Mouse (Mus musculus) embryo, embryonic 10.5 days (tissue): Measurements from ENCODE around the gene Scarf1.
"Not testable (repeated sequence)": the region's sequence is repeated elsewhere in the genome, so short reads cannot be mapped to it uniquely, and the experiment has no call there.

Experiments used
- DNase-seq: peaks from one replicate; pipeline ENCODE4 v3.0.0-alpha.2; 2015; ENCODE audit warnings: low spot score

The Scarf1 gene

GRCm38 (mm10) chr11:75538184-75538969 lies 25.0 kb downstream of the Scarf1 start:
- no peak for DNase-seq

DNA sequence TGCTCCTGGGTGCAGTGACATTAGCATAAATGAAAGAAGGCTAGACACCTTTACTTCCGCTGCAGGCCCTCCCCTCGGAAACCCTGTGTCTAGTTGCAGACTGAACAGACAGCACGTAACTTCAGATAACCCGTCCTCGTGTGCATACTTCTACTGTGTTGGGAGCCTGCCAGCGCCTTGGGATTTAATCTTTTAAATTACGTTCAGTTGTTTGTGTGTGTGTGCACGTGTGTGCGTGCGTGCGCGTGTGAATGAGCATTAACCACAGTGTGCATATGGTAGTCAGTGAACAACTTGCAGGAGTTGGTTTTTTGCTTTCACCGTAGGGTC lies 25.6 kb downstream of the Scarf1 start:
- DNase-seq = no peak

DNA sequence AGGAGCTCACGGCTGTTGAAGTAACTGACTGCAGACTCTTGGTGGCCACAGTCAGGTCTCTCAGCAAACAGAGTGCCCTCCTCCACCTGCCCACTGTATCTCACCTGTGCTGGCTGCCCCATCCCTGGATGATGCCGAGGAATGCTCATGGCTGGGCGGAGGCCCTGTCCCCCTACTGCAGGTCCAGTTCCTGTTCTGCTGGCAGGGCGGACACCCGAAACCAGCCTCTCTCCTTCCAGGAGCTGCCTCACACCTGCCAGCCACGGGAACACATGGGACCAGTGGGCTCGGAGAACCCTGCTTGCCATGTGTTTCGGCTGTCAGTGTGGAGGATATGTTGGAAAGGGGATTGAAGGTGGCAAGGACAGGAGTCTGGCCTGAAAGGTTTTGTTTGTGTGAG lies 26.9 kb downstream of the Scarf1 start:
- no peak for DNase-seq

GRCm38 (mm10) chr11:75540710-75541581 lies 27.6 kb downstream of the Scarf1 start:
- no peak for DNase-seq

DNA sequence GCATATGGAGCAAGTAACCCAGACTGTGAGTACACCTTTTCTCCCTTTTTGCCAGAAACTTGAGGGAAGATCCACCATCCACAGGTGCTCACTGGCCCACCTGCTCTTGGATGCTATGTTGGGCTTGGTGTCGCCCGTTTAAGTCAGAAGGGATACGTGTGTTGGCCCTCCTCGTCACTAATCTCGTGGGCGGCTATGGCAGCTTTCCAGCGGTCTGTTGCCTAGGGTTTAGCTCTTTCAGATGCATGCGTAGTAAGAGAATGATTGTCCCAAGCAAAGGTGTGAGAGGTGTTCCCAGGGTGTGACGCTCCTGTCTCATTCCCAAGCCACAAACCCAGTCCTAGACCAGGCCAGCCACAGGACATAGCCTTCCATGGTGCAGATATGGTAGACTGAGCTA lies 31.4 kb downstream of the Scarf1 start:
- no peak for DNase-seq

- DNase-seq = no peak
Observed at GRCm38 (mm10) chr11:75546057-75546456, 32.7 kb downstream of the Scarf1 start.

GRCm38 (mm10) chr11:75549658-75550111 lies 36.3 kb downstream of the Scarf1 start:
- DNase-seq = peak; percentile 36

DNA sequence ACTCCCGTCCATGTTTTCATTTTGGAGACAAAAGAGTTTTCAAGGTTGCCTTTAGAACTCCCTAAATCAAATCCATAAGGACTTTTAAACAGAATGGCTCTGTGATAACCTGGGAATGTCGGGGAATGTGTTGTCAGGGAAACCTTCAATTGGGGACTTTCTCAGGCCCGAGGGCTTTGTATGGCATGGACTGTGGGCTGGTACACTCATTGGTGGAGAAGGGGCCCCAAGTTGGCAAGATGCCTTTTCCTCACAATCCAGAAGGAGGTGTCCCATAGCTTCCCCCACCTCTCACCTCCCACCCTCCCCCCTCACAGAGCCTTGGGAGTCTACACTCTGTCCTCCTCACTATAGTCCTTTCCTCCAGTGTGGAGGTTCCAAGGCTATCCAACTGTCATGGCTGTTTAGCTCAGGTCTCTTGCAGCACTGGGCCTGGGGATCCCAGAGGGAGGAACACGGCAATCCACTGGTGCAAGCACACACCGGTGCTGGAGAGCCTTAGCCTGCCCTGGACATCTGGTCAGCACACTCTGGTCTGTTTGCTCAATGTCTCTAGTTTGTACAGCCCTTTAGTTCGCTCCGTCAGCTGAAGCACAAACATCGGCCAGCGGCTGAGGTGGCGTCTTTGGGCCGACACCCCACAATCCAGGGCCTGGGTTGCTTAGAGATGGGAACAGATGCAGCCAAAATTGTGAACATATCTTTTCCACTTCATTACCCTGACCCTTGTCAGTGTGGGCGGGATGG lies 37.0 kb downstream of the Scarf1 start:
- no peak for DNase-seq

GRCm38 (mm10) chr11:75551321-75551720 lies 38.0 kb downstream of the Scarf1 start:
- DNase-seq = no peak

DNA sequence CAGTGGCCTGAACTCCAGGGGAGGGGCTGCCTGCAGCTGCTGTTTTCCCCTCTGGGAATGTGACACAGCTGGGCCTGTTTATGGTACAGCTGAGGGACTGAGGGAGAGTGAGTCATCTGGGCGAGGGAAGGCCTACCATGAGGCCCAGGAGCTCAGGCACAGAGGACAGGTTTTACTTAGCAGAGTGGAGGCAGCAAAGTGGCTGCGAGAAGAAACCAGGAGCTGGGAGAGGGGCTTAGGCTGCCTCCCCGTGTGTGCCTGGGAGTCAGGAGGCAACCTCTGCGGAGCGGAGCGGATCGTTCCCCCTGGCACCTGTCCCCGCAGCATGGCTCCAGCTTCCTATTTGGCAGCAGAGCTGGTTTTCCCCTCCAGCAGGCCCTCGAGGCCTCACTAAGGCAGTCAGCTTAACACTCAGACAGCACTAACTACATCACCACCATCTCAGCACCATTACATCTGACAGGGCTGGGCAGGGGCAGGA lies 38.7 kb downstream of the Scarf1 start:
- no peak for DNase-seq

DNA sequence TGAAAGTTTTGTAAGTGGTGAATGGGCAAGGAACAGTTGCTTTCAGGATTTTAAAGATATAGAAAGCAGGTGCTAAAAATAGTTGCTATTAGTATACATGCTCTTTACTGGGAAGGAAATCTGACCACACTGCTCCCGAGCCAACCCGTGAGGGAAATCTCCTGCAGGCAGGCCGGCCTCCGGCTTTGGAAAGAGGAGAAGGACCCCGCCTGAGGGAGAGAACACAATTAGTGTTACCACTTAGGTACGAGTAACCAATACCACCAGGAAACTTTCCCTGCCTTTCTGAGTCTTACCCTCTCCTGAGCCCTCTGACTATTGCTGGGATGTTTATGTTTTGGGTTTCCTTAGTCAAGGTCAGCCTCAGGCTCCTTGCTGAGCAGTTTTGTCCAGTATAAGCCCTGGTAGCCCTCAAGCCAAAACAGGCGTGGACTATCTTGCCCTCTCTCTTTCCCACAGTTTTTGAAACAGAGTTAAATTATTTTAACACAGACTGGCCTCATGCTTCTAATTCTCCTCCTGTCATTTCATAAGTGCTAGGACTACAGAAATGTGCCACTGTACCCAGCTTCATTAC lies 39.7 kb downstream of the Scarf1 start:
- DNase-seq = no peak

- DNase-seq = not testable (repeated sequence)
Observed at GRCm38 (mm10) chr11:75556006-75556405, 42.7 kb downstream of the Scarf1 start.

- no peak for DNase-seq
Observed at GRCm38 (mm10) chr11:75557142-75557541, 43.8 kb downstream of the Scarf1 start.

DNA sequence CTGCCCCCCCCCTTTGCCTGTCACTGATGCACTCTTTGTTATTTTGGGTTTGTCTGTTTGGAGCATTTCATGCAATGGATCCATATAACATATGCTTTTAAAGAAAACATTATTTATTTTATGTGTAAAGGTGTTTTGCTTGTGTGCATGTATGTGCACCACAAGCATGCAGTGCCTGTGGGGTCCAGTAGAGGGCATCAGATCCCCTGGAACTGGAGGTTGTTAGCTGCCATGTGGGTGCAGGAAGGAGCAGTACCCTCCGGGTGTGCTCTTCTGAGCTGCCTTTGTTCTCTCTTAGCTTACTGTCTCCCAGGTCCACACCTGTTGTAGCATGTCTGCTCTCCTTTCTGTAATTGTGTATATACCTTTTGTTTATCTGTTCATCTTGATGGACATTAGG lies 44.8 kb downstream of the Scarf1 start:
- DNase-seq = no peak

DNA sequence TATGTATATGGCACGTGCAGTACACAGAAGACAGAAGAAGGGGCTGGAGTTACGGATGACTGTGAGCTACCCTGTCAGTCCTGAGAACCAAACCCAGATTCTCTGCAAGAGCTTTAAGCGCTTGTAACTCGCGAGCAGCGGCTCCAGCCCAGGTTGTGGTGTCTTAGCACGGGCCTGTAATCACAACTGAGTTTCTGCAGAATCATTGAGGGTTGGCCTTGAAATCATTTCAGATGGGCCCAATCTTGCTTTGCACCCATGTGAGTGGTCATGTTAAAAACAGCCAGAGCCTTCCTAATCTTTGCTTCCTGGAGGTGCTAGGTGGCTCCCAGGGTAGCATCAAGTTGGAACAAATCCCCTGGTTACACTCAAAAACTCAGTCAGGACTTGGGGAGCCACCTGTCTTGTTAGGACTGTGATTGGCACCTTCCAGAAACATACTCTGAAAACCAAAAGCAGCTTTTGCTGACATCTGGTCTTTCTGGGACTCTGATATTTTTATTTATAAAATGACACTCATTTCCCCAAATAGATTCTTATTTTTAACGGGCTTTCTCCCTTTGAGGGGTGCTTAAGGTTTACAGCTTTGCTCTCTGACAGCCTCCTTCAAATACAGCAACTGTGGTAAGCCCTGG lies 46.6 kb downstream of the Scarf1 start:
- DNase-seq = no peak

GRCm38 (mm10) chr11:75560530-75561409 lies 47.4 kb downstream of the Scarf1 start:
- no peak for DNase-seq

DNA sequence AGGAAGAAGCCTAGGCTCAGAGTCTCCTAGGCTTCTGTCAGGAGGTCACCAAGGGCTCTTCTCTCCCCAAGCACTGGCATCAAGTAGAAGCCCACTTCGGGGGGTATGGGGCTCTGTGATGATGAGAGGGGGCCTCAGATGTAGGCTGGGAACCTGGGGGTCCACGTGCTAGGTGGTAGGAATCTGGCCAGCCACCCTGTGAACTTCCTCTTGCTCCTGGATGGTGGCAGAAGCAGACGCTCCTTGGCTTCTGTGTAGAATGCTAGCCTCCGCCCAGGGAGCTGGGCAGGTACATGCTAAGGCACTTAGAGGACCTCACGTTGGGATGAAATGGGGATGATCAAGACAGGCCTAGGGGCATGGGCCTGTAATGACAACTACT lies 48.1 kb downstream of the Scarf1 start:
- DNase-seq = no peak

DNA sequence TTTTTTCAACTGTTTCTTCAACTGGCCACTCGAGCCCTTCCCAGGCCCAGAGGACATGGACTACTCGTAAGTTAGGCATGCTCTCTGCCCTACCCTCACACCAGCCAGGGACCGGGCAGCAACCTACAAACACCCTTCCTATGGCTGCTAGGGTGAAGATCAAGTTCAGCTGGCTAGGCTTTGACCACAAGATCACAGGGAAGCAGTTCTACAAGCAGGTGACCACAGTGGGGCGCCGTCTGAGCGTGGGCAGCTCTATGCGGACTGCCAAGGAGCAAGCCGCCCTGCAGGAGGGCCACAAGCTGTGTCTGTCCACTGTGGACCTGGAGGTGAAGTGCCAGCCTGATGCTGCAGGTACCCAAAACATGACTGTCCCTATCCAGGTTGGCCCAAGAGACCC lies 49.5 kb downstream of the Scarf1 start:
- DNase-seq = no peak

DNA sequence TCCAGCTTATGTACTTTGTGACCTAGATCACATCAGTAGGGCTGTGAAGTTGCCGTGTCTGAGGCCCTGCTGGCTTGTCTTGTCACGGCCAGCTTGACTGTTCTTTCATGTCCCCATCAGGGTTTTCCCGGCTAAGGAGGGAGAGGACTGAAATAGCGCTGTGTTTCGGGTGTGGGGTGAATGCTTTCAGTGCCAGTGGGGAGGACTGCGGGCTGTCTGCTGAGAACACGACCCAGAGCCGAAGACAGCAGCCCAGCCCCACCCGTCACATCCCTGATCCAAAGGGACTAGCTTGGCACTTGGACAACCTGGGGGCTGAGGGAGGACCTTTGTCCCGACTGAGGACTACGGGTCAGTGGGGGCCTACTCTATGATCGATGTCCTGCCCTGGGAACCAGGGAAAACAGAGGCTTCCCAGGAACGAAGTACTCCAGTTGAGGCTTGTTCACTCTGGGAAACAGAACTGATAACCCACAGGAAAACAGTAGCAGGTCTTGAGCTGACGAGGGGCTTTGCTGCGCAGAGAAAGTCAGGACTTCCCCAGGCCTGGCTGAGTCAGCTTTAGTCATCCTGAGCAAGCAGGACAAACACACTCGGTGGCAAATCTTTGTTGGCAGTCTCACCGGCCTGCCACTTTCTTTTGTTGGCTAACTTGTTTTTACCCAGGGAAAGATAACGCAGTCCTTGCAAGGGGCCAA lies 50.7 kb downstream of the Scarf1 start:
- no peak for DNase-seq

DNA sequence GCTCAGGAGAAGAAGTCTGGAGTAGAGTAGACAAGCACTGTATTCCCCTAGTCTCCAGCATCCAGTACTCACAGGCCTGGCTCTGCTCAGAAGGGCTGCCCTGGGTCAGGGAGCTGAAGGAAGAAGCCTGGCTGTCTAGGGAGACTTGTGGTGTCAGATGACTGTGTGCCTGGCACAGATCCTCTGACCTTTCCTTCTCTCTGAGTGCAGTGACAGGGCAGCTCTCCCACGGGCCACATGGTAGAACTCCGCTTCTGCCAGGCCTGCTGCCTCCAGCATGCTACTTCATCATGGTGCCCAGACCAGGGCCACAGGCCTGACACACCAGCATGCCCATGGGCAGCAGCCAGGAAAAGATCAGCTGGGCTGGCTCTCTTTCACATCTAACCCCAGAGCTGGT lies 52.5 kb downstream of the Scarf1 start:
- peak; percentile 22 for DNase-seq
